Mouse (Mus musculus): ENCODE results near the gene Slc20a1.

GRCm38 (mm10) chr2:129175636-129176035, 22.9 kb upstream of the Slc20a1 start:
- TF ChIP-seq EP300 (IDR thresholded peaks at IDR 0.05; ENCODE audit: low read depth) (no peak), CTCF (IDR thresholded peaks at IDR 0.05; ENCODE audit: low read depth) (no peak)
